Mouse (Mus musculus) liver, adult 2 months (tissue): ENCODE results near the gene Lpar1.

ENCODE experiments used
- CTCF ChIP-seq: fragments of 200-500 bp; IDR thresholded peaks from 2 replicates; pipeline ENCODE4 v1.5.1; 2011; ENCODE audit warnings: low read depth, low read length, control low read depth
- POLR2A ChIP-seq: fragments of 200-500 bp; IDR thresholded peaks from 2 replicates; pipeline ENCODE4 v1.6.1; 2011; ENCODE audit warnings: low read length, control low read depth; ENCODE audit not compliant: insufficient read depth; ENCODE audit errors: extremely low read depth

DNA sequence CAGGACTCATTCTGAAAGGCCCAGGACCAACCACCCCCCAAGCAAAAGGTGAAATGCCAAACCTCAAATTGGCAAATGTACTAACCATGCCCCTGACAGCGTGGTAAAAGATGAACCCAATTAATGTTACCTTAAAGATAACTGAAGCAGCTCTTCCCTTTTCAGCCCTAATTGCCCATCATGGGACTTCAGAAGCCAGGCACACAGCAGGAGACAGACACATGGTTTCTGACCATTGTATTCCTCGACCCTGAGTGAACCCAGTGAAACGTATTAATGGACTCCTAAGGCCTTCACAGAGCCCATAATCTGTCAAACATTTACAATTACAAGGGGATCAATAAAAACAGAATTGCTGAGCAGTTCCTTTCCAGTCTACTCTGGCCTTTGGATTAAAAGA is 20.2 kb downstream of the Lpar1 start:
- TF ChIP-seq POLR2A (no peak), CTCF (no peak)
